Mouse (Mus musculus) neural tube, embryonic 12.5 days (tissue): ENCODE measurements around the gene Rexo5. TPM values are rescaled to one million over a fixed set of nuclear protein-coding genes. Genes with fewer than 3 reads are reported as not detected.

Experiments used
- ATAC-seq: fragments of 200-750 bp; cut with Nextera tagmentation; 2 replicates; pipeline ENCODE4 v1.8.0; 2017; ENCODE audit warnings: low read depth, mild to moderate bottlenecking, moderate TSS enrichment, moderate library complexity; ENCODE audit not compliant: low FRiP score
- H3K27ac ChIP-seq: fragments of 300-500 bp; sonication (generic); 2 replicates; pipeline ENCODE4 v1.5.1; 2016
- H3K27me3 ChIP-seq: fragments of 300-500 bp; sonication (generic); replicated peaks from 2 replicates; pipeline ENCODE4 v1.6.1; 2016; ENCODE audit warnings: mild to moderate bottlenecking
- H3K36me3 ChIP-seq: fragments of 300-500 bp; sonication (generic); 2 replicates; pipeline ENCODE4 v1.6.1; 2016; ENCODE audit warnings: mild to moderate bottlenecking
- H3K4me1 ChIP-seq: fragments of 300-500 bp; sonication (generic); 2 replicates; pipeline ENCODE4 v1.6.1; 2016
- H3K4me2 ChIP-seq: fragments of 300-500 bp; sonication (generic); replicated peaks from 2 replicates; pipeline ENCODE4 v1.6.1; 2016; ENCODE audit warnings: mild to moderate bottlenecking
- H3K4me3 ChIP-seq: fragments of 300-500 bp; sonication (generic); 2 replicates; pipeline ENCODE4 v1.5.1; 2016
- H3K9ac ChIP-seq: fragments of 300-500 bp; sonication (generic); 2 replicates; pipeline ENCODE4 v1.6.1; 2016; ENCODE audit warnings: mild to moderate bottlenecking
- H3K9me3 ChIP-seq: fragments of 300-500 bp; sonication (generic); 2 replicates; pipeline ENCODE4 v1.6.1; 2016; ENCODE audit warnings: mild to moderate bottlenecking
- WGBS: fragments of 180-500 bp; shearing (Covaris S2); methylation state at CpG from one replicate; pipeline ENCODE4 v1.1.7; 2016; 5-methylcytosine and 5-hydroxymethylcytosine counted together
- polyA plus RNA-seq: library from polyadenylated mRNA; unstranded; fragments of >200 nt; fragmentation: Nextera tagmentation; extraction: Ambion mirVana; gene quantifications from 2 replicates; pipeline ENCODE4 v1.2.1, GENCODE M21; 2016

Gene Rexo5
- polyA plus RNA-seq: 16.0 TPM in 2 replicates

- ATAC-seq: peak; percentile 98
- peaks cover 15% of the 10 kb centered on the region; the same call in 1 of the 2 replicates for H3K4me1 ChIP-seq
- no peaks in the 10 kb centered on the region for H3K27me3 ChIP-seq
- peaks cover 12% of the 10 kb centered on the region for H3K36me3 ChIP-seq
- under 1% methylated on average over 53 of the region's 53 CpGs for WGBS
- H3K4me3 ChIP-seq: peak within 1 kb of the TSS; percentile 69
- no peak within 1 kb of the TSS for H3K27ac ChIP-seq
- peak within 1 kb of the TSS; percentile 76 for H3K9ac ChIP-seq
- H3K4me2 ChIP-seq: peak within 1 kb of the TSS; percentile 88
- no peaks in the 10 kb centered on the region for H3K9me3 ChIP-seq
Measured at GRCm38 (mm10) chr7:119793586-119794250, at the start of gene Rexo5, which contains the start of gene Eri2. Gene Rexo5 (plus strand): TSS chr7:119794006. Gene Eri2 (minus strand): TSS chr7:119794058.

GRCm38 (mm10) chr7:119744321-119744720 lies 49.5 kb upstream of the Rexo5 start:
- 8% methylated on average over 34 of the region's 34 CpGs for WGBS
- 0 out of 2 replicates have a peak, but pooled peaks have one; percentile 31 for ATAC-seq
- Histone ChIP-seq H3K27ac (no peak overlapping the region), H3K4me2 (peak overlapping the region; percentile 41), H3K9me3 (no peaks in the 10 kb centered on the region), H3K36me3 (no peaks in the 10 kb centered on the region), H3K27me3 (no peaks in the 10 kb centered on the region), H3K4me3 (no peak overlapping the region), H3K9ac (0 out of 2 replicates have a peak overlapping the region, but pooled peaks have one; percentile 5), H3K4me1 (peaks cover 6% of the 10 kb centered on the region; the same call in 1 of the 2 replicates)

- Histone ChIP-seq H3K9ac (no peak overlapping the region), H3K9me3 (no peaks in the 10 kb centered on the region), H3K4me2 (no peak overlapping the region), H3K27me3 (no peaks in the 10 kb centered on the region), H3K4me1 (peaks cover 6% of the 10 kb centered on the region; the same call in 1 of the 2 replicates), H3K4me3 (no peak overlapping the region), H3K27ac (no peak overlapping the region), H3K36me3 (no peaks in the 10 kb centered on the region)
- 76% methylated on average over 1 of the region's 1 CpGs for WGBS
- no peak for ATAC-seq
Measured at GRCm38 (mm10) chr7:119745869-119746268, 47.9 kb upstream of the Rexo5 start.

- Histone ChIP-seq H3K4me2 (no peak overlapping the region), H3K27ac (no peak overlapping the region), H3K9me3 (no peaks in the 10 kb centered on the region), H3K36me3 (no peaks in the 10 kb centered on the region), H3K9ac (no peak overlapping the region), H3K4me3 (no peak overlapping the region), H3K27me3 (no peaks in the 10 kb centered on the region), H3K4me1 (peaks cover 6% of the 10 kb centered on the region; the same call in 1 of the 2 replicates)
- ATAC-seq: no peak
- 70% methylated on average over 2 of the region's 2 CpGs for WGBS
Measured at GRCm38 (mm10) chr7:119748761-119749160, 45.0 kb upstream of the Rexo5 start.

- no peaks in the 10 kb centered on the region for H3K9me3 ChIP-seq
- H3K4me1 ChIP-seq: no peaks in the 10 kb centered on the region
- 65% methylated on average over 2 of the region's 2 CpGs for WGBS
- no peaks in the 10 kb centered on the region for H3K27me3 ChIP-seq
- H3K4me2 ChIP-seq: no peak overlapping the region
- H3K4me3 ChIP-seq: no peak overlapping the region
- no peak overlapping the region for H3K9ac ChIP-seq
- no peak for ATAC-seq
- no peak overlapping the region for H3K27ac ChIP-seq
- H3K36me3 ChIP-seq: no peaks in the 10 kb centered on the region
Measured at GRCm38 (mm10) chr7:119749942-119750341, 43.9 kb upstream of the Rexo5 start.

GRCm38 (mm10) chr7:119753696-119754095 lies 40.1 kb upstream of the Rexo5 start:
- Histone ChIP-seq H3K4me3 (no peak overlapping the region), H3K4me2 (no peak overlapping the region), H3K4me1 (no peaks in the 10 kb centered on the region), H3K27me3 (no peaks in the 10 kb centered on the region), H3K9me3 (no peaks in the 10 kb centered on the region), H3K36me3 (no peaks in the 10 kb centered on the region), H3K27ac (no peak overlapping the region), H3K9ac (no peak overlapping the region)
- no peak for ATAC-seq
- WGBS: 95% methylated on average over 1 of the region's 1 CpGs

- Histone ChIP-seq H3K4me3 (no peak within 1 kb of the TSS), H3K9ac (no peak within 1 kb of the TSS), H3K4me1 (no peaks in the 10 kb centered on the region), H3K27me3 (no peaks in the 10 kb centered on the region), H3K36me3 (no peaks in the 10 kb centered on the region), H3K27ac (no peak within 1 kb of the TSS), H3K9me3 (no peaks in the 10 kb centered on the region), H3K4me2 (no peak within 1 kb of the TSS)
- WGBS: 76% methylated on average over 11 of the region's 11 CpGs
- no peak for ATAC-seq
Measured at GRCm38 (mm10) chr7:119760527-119760951, 33.3 kb upstream of the Rexo5 start, which contains the start of gene Acsm3. Gene Acsm3 (plus strand): TSS chr7:119760923.

- no peak overlapping the region for H3K27ac ChIP-seq
- H3K27me3 ChIP-seq: no peaks in the 10 kb centered on the region
- no peaks in the 10 kb centered on the region for H3K36me3 ChIP-seq
- H3K4me3 ChIP-seq: no peak overlapping the region
- ATAC-seq: no peak
- no peak overlapping the region for H3K4me2 ChIP-seq
- no peaks in the 10 kb centered on the region for H3K4me1 ChIP-seq
- H3K9ac ChIP-seq: no peak overlapping the region
- 69% methylated on average over 4 of the region's 4 CpGs for WGBS
- H3K9me3 ChIP-seq: no peaks in the 10 kb centered on the region
Measured at GRCm38 (mm10) chr7:119762166-119762697, 31.6 kb upstream of the Rexo5 start.

GRCm38 (mm10) chr7:119764377-119764776 lies 29.4 kb upstream of the Rexo5 start:
- H3K27ac ChIP-seq: no peak overlapping the region
- no peak overlapping the region for H3K4me3 ChIP-seq
- H3K9me3 ChIP-seq: no peaks in the 10 kb centered on the region
- no peaks in the 10 kb centered on the region for H3K27me3 ChIP-seq
- H3K9ac ChIP-seq: no peak overlapping the region
- H3K4me2 ChIP-seq: no peak overlapping the region
- ATAC-seq: no peak
- WGBS: 74% methylated on average over 3 of the region's 3 CpGs
- H3K4me1 ChIP-seq: no peaks in the 10 kb centered on the region
- no peaks in the 10 kb centered on the region for H3K36me3 ChIP-seq

GRCm38 (mm10) chr7:119766996-119767395 lies 26.8 kb upstream of the Rexo5 start:
- no peak overlapping the region for H3K4me3 ChIP-seq
- WGBS: 84% methylated on average over 6 of the region's 6 CpGs
- no peaks in the 10 kb centered on the region for H3K9me3 ChIP-seq
- no peaks in the 10 kb centered on the region for H3K4me1 ChIP-seq
- no peak overlapping the region for H3K4me2 ChIP-seq
- H3K27ac ChIP-seq: no peak overlapping the region
- no peak for ATAC-seq
- no peaks in the 10 kb centered on the region for H3K27me3 ChIP-seq
- no peaks in the 10 kb centered on the region for H3K36me3 ChIP-seq
- no peak overlapping the region for H3K9ac ChIP-seq

- no peak overlapping the region for H3K4me3 ChIP-seq
- no peak overlapping the region for H3K9ac ChIP-seq
- ATAC-seq: no peak
- H3K27me3 ChIP-seq: no peaks in the 10 kb centered on the region
- no peaks in the 10 kb centered on the region for H3K36me3 ChIP-seq
- no peak overlapping the region for H3K27ac ChIP-seq
- H3K4me2 ChIP-seq: no peak overlapping the region
- H3K9me3 ChIP-seq: no peaks in the 10 kb centered on the region
- WGBS: 94% methylated on average over 8 of the region's 8 CpGs
- H3K4me1 ChIP-seq: no peaks in the 10 kb centered on the region
Measured at GRCm38 (mm10) chr7:119769895-119770294, 23.9 kb upstream of the Rexo5 start.

- no peak for ATAC-seq
- Histone ChIP-seq H3K27me3 (no peaks in the 10 kb centered on the region), H3K36me3 (peaks cover 42% of the 10 kb centered on the region), H3K4me2 (no peak overlapping the region), H3K4me3 (no peak overlapping the region), H3K27ac (no peak overlapping the region), H3K9ac (no peak overlapping the region), H3K4me1 (no peaks in the 10 kb centered on the region), H3K9me3 (no peaks in the 10 kb centered on the region)
- WGBS: 92% methylated on average over 2 of the region's 2 CpGs
Measured at GRCm38 (mm10) chr7:119783453-119783852, 10.4 kb upstream of the Rexo5 start.
